Mouse (Mus musculus) lung, embryonic 15.5 days (tissue): ENCODE results near the gene Slc28a1. TPM values are rescaled to one million over a fixed set of nuclear protein-coding genes. Genes with fewer than 3 reads are reported as not detected.
"Not testable (repeated sequence)": the region's sequence is repeated elsewhere in the genome, so short reads cannot be mapped to it uniquely, and the experiment has no call there.

Experiments used
- ATAC-seq: fragments of 200-750 bp; cut with Nextera tagmentation; 2 replicates; pipeline ENCODE4 v1.8.0; 2017; ENCODE audit warnings: moderate number of reproducible peaks, borderline replicate concordance; ENCODE audit not compliant: low FRiP score, low TSS enrichment; ENCODE audit errors: extremely low read depth
- H3K27ac ChIP-seq: fragments of 300-500 bp; sonication (generic); 2 replicates; pipeline ENCODE4 v1.5.1; 2015; ENCODE audit warnings: moderate library complexity, mild to moderate bottlenecking, inconsistent platforms
- H3K27me3 ChIP-seq: fragments of 300-500 bp; sonication (generic); 2 replicates; pipeline ENCODE4 v1.6.1; 2015; ENCODE audit warnings: inconsistent platforms
- H3K36me3 ChIP-seq: fragments of 300-500 bp; sonication (generic); 2 replicates; pipeline ENCODE4 v1.6.1; 2015; ENCODE audit warnings: inconsistent platforms
- H3K4me1 ChIP-seq: fragments of 300-500 bp; sonication (generic); 2 replicates; pipeline ENCODE4 v1.6.1; 2015; ENCODE audit warnings: inconsistent platforms
- H3K4me2 ChIP-seq: fragments of 300-500 bp; sonication (generic); 2 replicates; pipeline ENCODE4 v1.6.1; 2015; ENCODE audit warnings: inconsistent platforms, mild to moderate bottlenecking, moderate library complexity
- H3K4me3 ChIP-seq: fragments of 300-500 bp; sonication (generic); 2 replicates; pipeline ENCODE4 v1.5.1; 2015; ENCODE audit warnings: mild to moderate bottlenecking, inconsistent platforms
- H3K9ac ChIP-seq: fragments of 300-500 bp; sonication (generic); 2 replicates; pipeline ENCODE4 v1.6.1; 2015; ENCODE audit warnings: inconsistent platforms
- H3K9me3 ChIP-seq: fragments of 300-500 bp; sonication (generic); 2 replicates; pipeline ENCODE4 v1.6.1; 2016; ENCODE audit warnings: inconsistent platforms
- WGBS: fragments of 180-500 bp; shearing (Covaris S2); methylation state at CpG from one replicate; pipeline ENCODE4 v1.1.7; 2015; 5-methylcytosine and 5-hydroxymethylcytosine counted together
- polyA plus RNA-seq: library from polyadenylated mRNA; unstranded; fragments of >200 nt; fragmentation: Nextera tagmentation; extraction: Ambion mirVana; gene quantifications from 2 replicates; pipeline ENCODE4 v1.2.1, GENCODE M21; 2015

Gene Slc28a1
- polyA plus RNA-seq, 1 experiment from 2014 or later: not detected

DNA sequence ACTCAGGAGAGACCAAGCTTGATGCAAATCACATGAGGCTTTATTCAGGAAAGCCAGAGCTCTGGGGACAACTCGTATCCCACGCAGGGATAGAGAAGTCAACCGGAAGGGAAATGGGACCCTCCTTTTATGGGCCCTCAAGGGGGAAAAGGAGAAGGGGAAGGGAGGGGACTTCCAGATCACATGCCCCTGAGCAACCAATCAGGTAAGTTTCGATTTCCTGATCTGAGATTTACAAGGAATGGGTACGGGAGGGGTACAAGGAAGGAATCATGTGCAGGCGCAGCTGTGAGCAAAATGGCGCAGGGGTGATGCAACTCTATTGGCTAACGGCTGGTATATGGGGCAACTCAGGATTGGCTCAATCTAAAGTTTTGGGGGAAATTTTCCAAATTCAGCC is 36.6 kb downstream of the Slc28a1 start:
- WGBS: 94% methylated on average over 8 of the region's 8 CpGs
- Histone ChIP-seq H3K27me3 (no peaks in the 10 kb centered on the region), H3K4me3 (no peak overlapping the region), H3K9ac (no peak overlapping the region), H3K36me3 (no peaks in the 10 kb centered on the region), H3K4me2 (no peak overlapping the region), H3K4me1 (no peaks in the 10 kb centered on the region), H3K9me3 (no peaks in the 10 kb centered on the region), H3K27ac (no peak overlapping the region)
- ATAC-seq: no peak

DNA sequence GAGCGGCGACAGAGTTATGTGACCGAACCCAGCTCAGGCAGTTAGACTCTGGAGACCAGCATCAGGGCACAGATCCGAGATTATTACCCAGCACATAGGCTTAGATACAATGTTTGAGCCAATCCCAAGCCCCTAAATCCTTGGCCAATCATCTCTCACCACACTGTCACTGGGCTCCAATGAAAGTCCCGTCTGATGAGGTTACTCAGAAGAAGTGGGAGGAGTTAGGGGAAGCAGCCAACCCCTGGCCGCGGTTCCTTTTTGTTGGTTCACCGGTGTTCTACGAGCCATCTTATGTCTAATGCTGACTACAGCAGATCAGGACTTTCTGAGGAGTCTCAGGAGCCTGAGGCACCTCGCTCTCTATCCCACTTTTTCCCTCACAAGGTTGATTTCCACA is 37.7 kb downstream of the Slc28a1 start:
- no peak for ATAC-seq
- Histone ChIP-seq H3K4me1 (no peaks in the 10 kb centered on the region), H3K9ac (no peak overlapping the region), H3K27ac (no peak overlapping the region), H3K4me3 (no peak overlapping the region), H3K27me3 (no peaks in the 10 kb centered on the region), H3K9me3 (no peaks in the 10 kb centered on the region), H3K36me3 (no peaks in the 10 kb centered on the region), H3K4me2 (no peak overlapping the region)
- 93% methylated on average over 10 of the region's 10 CpGs for WGBS

DNA sequence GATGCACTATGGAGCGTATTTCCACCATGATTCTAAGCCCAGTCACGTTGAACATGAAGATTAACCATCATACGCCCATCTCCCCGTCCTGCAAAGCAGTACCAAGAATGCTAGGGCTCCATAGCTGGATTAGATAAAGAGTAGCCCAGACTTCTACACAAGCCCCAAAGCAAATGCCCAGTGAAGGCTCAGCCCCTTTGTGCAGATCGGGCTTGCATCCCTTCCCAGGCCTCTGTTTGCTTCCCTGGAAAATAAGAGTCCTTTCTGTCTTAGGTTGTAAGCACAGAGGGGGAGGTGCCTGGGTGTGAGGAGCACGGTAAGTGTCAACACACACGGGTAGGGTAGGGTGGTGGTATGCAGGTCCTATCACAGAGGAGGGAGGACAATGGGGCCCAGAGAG is 38.2 kb downstream of the Slc28a1 start:
- Histone ChIP-seq H3K27ac (no peak overlapping the region), H3K27me3 (no peaks in the 10 kb centered on the region), H3K4me3 (no peak overlapping the region), H3K4me1 (no peaks in the 10 kb centered on the region), H3K9me3 (no peaks in the 10 kb centered on the region), H3K4me2 (no peak overlapping the region), H3K9ac (no peak overlapping the region), H3K36me3 (no peaks in the 10 kb centered on the region)
- no peak for ATAC-seq
- WGBS: 66% methylated on average over 7 of the region's 7 CpGs

DNA sequence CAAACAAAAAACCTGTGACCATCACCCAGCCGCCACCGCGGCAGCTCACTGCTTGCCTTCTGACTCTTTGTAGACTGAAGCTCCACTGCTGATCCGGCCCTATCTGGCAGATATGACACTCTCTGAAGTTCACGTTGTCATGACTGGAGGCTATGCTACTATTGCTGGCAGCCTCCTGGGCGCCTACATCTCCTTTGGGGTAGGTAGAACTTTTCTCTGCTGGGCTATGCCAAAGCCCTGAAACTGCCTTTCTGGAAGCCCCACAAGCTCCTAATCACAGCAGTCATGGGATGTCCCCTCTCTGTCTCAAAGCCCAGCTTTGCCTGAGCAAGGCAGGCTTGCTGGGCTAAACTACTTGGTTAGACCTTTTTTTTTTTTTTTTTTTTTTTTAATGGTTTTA is 38.7 kb downstream of the Slc28a1 start:
- WGBS: 76% methylated on average over 6 of the region's 6 CpGs
- H3K4me2 ChIP-seq: no peak overlapping the region
- H3K36me3 ChIP-seq: no peaks in the 10 kb centered on the region
- H3K27me3 ChIP-seq: no peaks in the 10 kb centered on the region
- no peak overlapping the region for H3K4me3 ChIP-seq
- no peaks in the 10 kb centered on the region for H3K9me3 ChIP-seq
- H3K27ac ChIP-seq: no peak overlapping the region
- no peak for ATAC-seq
- no peak overlapping the region for H3K9ac ChIP-seq
- no peaks in the 10 kb centered on the region for H3K4me1 ChIP-seq

DNA sequence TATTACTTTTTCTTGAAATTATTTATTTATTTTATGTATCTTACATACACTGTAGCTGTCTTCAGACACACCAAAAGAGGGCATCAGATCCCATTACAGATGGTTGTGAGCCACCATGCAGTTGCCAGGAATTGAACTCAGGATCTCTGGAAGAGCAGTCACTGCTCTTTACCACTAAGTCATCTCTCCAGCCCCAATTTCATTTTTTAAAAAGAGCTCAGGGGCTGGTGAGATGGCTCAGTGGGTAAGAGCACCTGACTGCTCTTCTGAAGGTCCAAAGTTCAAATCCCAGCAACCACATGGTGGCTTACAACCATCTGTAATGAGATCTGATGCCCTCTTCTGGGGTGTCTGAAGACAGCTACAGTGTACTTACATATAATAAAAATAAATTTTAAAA is 39.6 kb downstream of the Slc28a1 start:
- H3K27me3 ChIP-seq, H3K4me3 ChIP-seq, H3K4me2 ChIP-seq, H3K9me3 ChIP-seq, H3K27ac ChIP-seq, H3K36me3 ChIP-seq, H3K4me1 ChIP-seq, H3K9ac ChIP-seq, ATAC-seq: not testable (repeated sequence)

DNA sequence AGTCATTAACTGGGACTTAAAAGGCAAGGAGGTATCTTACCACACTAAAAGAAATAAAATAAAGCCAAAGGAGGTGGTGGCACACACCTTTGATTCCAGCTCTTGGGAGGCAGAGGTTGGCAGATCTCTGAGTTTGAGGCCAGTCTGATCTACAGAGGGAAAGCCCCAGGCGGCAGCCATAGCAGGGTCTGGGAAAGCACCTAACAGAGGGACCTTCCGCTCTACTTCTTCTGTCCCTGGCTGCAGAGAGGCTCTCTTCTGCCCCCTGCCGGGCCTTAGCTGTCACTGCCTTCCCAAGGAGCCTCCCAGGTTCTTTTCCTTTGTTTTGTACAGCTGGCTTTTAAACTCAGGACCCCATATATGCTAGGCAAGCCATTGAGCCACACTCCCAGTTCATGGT is 40.4 kb downstream of the Slc28a1 start:
- ATAC-seq: no peak
- no peak overlapping the region for H3K4me2 ChIP-seq
- no peaks in the 10 kb centered on the region for H3K27me3 ChIP-seq
- no peaks in the 10 kb centered on the region for H3K9me3 ChIP-seq
- no peaks in the 10 kb centered on the region for H3K36me3 ChIP-seq
- 2% methylated on average over 3 of the region's 3 CpGs for WGBS
- H3K4me1 ChIP-seq: no peaks in the 10 kb centered on the region
- no peak overlapping the region for H3K9ac ChIP-seq
- H3K27ac ChIP-seq: no peak overlapping the region
- no peak overlapping the region for H3K4me3 ChIP-seq

DNA sequence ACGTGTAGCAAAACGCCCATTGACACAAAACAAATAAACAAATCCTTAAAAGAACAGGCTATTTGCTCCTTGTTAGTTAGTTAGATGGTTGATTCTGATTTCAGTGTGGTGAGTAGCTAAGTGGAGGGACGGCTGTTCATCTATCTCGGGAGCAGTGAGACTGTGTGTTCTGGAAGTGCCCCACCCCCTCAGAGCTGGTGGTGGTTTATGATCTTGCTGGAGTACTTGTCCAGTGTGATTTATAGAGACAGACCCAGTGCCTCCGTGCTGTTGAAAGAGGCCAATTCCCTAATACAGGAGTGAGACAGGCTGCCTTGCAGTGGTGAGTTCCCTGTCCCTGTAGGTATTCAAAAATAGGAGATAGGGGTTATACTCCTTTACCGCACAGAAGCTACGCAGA is 44.3 kb downstream of the Slc28a1 start:
- ATAC-seq: no peak
- Histone ChIP-seq H3K36me3 (no peaks in the 10 kb centered on the region), H3K4me3 (no peak overlapping the region), H3K27ac (no peak overlapping the region), H3K9me3 (no peaks in the 10 kb centered on the region), H3K4me1 (no peaks in the 10 kb centered on the region), H3K27me3 (no peaks in the 10 kb centered on the region), H3K9ac (no peak overlapping the region), H3K4me2 (no peak overlapping the region)
- 39% methylated on average over 7 of the region's 7 CpGs for WGBS

DNA sequence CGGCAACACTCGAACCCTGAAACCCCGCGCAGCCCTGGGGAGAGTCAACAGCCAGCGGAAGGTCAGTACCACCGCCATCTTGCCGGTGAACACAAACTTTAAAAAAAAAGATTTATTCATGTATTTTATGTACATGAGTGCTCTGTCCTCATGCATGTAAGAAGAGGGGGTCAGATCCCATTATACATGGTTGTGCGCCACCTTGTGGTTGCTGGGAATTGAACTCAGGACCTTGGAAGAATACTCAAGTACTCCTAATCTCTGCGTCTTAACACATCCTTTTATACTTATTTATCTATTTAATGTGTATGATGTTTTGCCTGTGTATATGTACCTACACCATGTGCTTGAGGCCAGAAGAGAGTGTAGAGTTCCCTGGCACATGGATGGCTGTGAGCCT is 47.1 kb downstream of the Slc28a1 start:
- no peaks in the 10 kb centered on the region for H3K4me1 ChIP-seq
- no peaks in the 10 kb centered on the region for H3K9me3 ChIP-seq
- H3K4me3 ChIP-seq: no peak overlapping the region
- H3K36me3 ChIP-seq: no peaks in the 10 kb centered on the region
- H3K4me2 ChIP-seq: no peak overlapping the region
- no peak overlapping the region for H3K27ac ChIP-seq
- 62% methylated on average over 9 of the region's 9 CpGs for WGBS
- no peak overlapping the region for H3K9ac ChIP-seq
- H3K27me3 ChIP-seq: no peaks in the 10 kb centered on the region
- no peak for ATAC-seq

DNA sequence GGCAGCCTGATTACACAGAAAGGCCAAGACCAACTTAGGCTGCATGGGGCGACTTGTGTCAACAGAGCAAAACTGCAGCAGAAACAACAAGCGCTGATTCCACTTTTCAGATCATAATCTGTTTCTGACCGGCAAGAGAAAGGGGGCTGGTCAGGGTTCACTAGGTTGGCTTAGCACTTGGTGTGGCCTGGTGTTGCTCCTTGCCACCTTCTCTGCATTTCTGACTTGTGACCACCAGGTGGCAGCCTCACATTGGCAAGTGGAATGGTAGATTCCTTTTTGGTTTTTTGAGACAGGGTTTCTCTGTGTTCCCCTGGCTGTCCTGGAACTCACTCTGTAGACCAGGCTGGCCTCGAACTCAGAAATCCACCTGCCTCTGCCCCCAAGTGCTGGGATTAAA is 47.7 kb downstream of the Slc28a1 start:
- 25% methylated on average over 4 of the region's 4 CpGs for WGBS
- no peak for ATAC-seq

DNA sequence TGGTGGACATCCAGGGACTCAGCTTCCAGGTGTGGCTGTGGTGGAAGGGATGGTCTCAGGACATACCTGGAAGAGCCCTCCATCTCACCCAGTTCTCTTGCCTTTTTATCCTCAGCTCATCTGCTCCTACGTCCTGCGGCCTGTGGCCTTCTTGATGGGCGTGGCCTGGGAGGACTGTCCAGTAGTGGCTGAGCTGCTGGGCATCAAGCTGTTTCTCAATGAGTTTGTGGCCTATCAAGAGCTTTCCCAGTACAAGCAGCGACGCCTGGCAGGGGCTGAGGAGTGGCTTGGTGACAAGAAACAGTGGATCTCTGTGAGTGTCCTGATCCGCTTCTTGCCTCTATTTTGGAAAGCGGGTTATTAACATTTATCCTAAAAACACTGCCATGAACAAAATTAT is 49.8 kb downstream of the Slc28a1 start:
- no peaks in the 10 kb centered on the region for H3K27me3 ChIP-seq
- no peak for ATAC-seq
- WGBS: 64% methylated on average over 7 of the region's 7 CpGs

More for the DNA sequence above, 47.7 kb downstream of the Slc28a1 start:
- no peak overlapping the region for H3K4me2 ChIP-seq
- no peak overlapping the region for H3K4me3 ChIP-seq
- no peak overlapping the region for H3K9ac ChIP-seq
- no peaks in the 10 kb centered on the region for H3K27me3 ChIP-seq
- H3K36me3 ChIP-seq: no peaks in the 10 kb centered on the region
- H3K4me1 ChIP-seq: no peaks in the 10 kb centered on the region
- H3K27ac ChIP-seq: no peak overlapping the region
- H3K9me3 ChIP-seq: no peaks in the 10 kb centered on the region

DNA sequence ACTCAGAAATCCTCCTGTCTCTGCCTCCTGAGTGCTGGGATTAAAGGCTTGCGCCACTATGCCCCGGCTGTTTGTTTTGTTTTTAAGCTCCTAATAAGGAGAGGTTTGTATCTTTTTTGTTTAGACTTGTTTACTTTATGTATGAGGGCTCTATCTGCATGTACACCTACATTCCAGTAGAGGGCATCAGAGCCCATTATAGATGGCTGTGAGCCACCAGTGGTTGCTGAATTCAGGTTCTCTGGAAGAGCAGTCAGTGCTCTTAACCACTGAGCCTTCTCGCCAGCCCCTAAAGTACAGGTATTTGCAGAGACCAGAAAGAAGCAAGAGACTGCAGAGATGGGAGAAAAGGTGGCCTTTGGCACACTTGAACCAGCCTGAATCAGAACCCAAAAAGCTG is 52.5 kb downstream of the Slc28a1 start:
- no peaks in the 10 kb centered on the region for H3K9me3 ChIP-seq
- no peak overlapping the region for H3K4me3 ChIP-seq
- 28% methylated on average over 3 of the region's 3 CpGs for WGBS
- H3K36me3 ChIP-seq: no peaks in the 10 kb centered on the region
- no peaks in the 10 kb centered on the region for H3K27me3 ChIP-seq
- H3K4me1 ChIP-seq: no peaks in the 10 kb centered on the region
- H3K9ac ChIP-seq: no peak overlapping the region
- H3K4me2 ChIP-seq: no peak overlapping the region
- no peak for ATAC-seq
- H3K27ac ChIP-seq: no peak overlapping the region

More for the DNA sequence above, 49.8 kb downstream of the Slc28a1 start:
- no peak overlapping the region for H3K9ac ChIP-seq
- H3K36me3 ChIP-seq: no peaks in the 10 kb centered on the region
- no peak overlapping the region for H3K4me3 ChIP-seq
- H3K9me3 ChIP-seq: no peaks in the 10 kb centered on the region
- no peaks in the 10 kb centered on the region for H3K4me1 ChIP-seq
- no peak overlapping the region for H3K27ac ChIP-seq
- H3K4me2 ChIP-seq: no peak overlapping the region

DNA sequence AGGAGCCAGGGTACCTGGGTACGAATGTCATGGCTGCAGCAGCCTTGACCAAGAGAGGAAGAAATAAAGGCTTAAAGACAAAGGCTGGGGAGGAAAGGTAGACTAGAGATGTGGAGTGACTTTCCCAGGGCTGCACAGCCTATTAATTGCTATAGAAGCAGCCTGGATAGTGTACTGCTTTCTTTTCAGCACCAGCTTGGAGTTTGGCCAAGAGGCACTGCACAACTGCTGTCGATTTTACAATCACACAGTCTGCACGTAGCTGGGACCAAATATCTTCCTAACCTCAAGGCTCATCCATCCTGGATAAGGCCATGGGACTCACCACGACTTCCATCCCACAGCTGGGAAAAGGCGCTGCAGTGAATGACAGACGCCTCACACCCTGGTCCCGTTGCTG is 54.8 kb downstream of the Slc28a1 start:
- H3K4me3 ChIP-seq: no peak overlapping the region
- H3K27ac ChIP-seq: no peak overlapping the region
- H3K27me3 ChIP-seq: no peaks in the 10 kb centered on the region
- ATAC-seq: no peak
- no peaks in the 10 kb centered on the region for H3K4me1 ChIP-seq
- WGBS: 71% methylated on average over 7 of the region's 7 CpGs
- H3K36me3 ChIP-seq: no peaks in the 10 kb centered on the region
- no peaks in the 10 kb centered on the region for H3K9me3 ChIP-seq
- H3K9ac ChIP-seq: no peak overlapping the region
- no peak overlapping the region for H3K4me2 ChIP-seq

DNA sequence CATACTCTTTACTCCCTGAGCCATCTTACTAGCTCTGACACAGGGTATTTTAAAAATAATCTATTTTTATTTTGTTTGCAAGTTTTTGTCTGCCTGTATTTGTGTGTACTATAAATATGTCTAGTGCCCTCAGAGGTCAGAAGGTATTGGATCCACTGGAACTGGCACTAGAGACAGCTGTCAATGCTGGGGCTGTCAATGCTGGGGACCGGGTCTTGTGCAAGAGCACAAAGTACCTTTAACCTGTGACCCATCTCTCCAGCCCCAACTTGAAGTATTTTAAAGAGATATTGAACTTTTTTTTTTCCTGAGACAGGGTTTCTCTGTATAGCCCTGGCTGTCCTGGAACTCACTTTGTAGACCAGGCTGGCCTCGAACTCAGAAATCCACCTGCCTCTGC is 59.3 kb downstream of the Slc28a1 start:
- no peak overlapping the region for H3K4me3 ChIP-seq
- H3K36me3 ChIP-seq: no peaks in the 10 kb centered on the region
- no peaks in the 10 kb centered on the region for H3K4me1 ChIP-seq
- no peak overlapping the region for H3K27ac ChIP-seq
- 91% methylated on average over 2 of the region's 2 CpGs for WGBS
- no peak for ATAC-seq
- H3K27me3 ChIP-seq: no peaks in the 10 kb centered on the region
- H3K9ac ChIP-seq: no peak overlapping the region
- no peak overlapping the region for H3K4me2 ChIP-seq
- no peaks in the 10 kb centered on the region for H3K9me3 ChIP-seq
